Mouse (Mus musculus): ENCODE measurements around the gene Tas1r2. TPM values are rescaled to one million over a fixed set of nuclear protein-coding genes. Genes with fewer than 3 reads are reported as not detected.

The Tas1r2 gene
- not detected for total RNA-seq (2021)
- long read RNA-seq, experiment 1 = 0 reads
- long read RNA-seq, experiment 2 = 0 reads

DNA sequence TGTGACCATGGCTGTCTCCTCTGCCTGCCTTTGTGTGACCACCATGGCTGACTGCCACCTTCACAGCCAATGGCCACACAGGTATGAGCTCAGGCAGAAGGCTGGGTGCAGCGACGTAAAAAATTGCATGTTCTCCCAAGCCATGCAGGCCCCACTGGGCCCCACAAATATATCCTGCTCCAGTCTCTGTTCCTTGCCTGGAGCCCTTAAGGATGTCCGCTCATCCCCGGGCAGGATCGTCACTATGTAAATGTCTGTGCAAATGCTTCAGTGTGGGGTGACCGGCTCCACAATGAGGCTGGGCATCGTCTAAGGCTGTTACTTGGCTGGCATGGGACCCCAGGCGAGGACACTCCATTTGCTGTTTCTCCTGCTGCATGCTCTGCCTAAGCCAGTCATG, at the start of gene Tas1r2:
TSS of gene Tas1r2 (plus strand) at position 301 of the 400 bp plus-strand sequence.
- DNase-seq = no peak

GRCm38 (mm10) chr4:139605216-139605615, 48.1 kb upstream of the Tas1r2 start:
- no peak for DNase-seq

DNA sequence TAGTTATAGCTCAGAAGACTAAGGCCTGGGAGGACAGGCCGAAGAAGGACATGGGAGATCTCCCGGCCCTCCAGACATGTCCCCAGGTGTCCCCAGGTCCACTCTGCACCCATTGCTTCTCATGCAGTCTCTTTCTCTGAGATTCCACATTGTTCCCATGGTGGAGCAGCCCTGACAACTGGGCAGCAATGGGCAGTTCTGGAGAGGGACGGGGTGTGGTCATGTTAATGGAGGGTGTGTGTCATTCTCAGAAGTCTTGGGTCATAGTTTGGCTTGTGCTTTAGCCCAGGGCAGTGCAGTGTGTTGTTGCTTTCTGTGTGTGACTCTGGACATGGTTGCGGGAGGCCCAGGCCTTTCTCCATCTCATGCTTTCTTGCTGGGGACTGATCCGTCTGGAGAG, 46.6 kb upstream of the Tas1r2 start:
- no peak for DNase-seq

GRCm38 (mm10) chr4:139608975-139609374, 44.4 kb upstream of the Tas1r2 start:
- DNase-seq = no peak

DNA sequence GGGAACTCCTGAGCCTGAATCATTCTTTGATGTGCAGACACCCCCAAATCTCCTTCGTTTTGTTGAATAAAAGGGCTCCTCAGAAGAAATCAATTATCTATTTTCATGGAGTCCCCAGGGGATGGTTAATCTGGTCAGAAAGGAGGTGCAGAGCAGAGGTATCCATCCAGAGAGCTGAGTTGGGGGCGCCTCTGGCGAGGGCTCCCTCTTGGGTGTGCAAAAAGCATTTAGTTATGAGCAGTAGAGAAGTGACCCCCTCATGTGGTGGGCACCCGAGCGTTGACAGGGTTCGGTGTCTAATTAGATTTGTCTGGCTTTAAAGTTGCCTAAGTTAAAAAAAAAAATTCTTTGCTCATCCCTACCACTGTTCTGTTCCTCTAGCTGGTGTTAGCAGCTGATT, 42.4 kb upstream of the Tas1r2 start:
- no peak for DNase-seq

- DNase-seq = peak; percentile 86
These were observed 41.8 kb upstream of the Tas1r2 start for GRCm38 (mm10) chr4:139611542-139611953.

- DNase-seq = no peak
These were observed 38.6 kb upstream of the Tas1r2 start for GRCm38 (mm10) chr4:139614524-139615260.

- DNase-seq = no peak
These were observed 36.9 kb upstream of the Tas1r2 start for GRCm38 (mm10) chr4:139616276-139617000.

DNA sequence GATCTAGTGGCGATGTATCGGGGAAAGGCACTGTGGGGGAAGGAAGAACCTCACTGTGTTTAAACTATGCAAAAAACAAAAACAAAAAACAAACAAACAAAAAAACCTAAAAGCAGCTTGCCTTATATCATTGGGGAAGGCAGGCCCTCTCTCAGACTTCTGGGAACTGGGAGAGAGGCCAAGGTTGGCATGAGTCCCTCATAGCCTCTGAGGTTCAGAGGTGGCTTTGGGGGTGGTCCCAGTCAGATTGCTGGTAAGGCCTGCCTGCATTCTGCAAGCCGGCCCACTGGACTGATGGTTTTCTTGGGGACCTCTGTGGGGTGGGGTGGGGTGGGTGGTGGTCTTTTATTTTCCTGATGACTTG, 36.4 kb upstream of the Tas1r2 start:
- DNase-seq = no peak

GRCm38 (mm10) chr4:139619765-139620164, 33.6 kb upstream of the Tas1r2 start:
- no peak for DNase-seq

GRCm38 (mm10) chr4:139622373-139623282, 30.7 kb upstream of the Tas1r2 start, which contains the start of gene Aldh4a1:
Gene Aldh4a1, plus strand, starts transcription at chr4:139622866.
- DNase-seq = peak; percentile 86

DNA sequence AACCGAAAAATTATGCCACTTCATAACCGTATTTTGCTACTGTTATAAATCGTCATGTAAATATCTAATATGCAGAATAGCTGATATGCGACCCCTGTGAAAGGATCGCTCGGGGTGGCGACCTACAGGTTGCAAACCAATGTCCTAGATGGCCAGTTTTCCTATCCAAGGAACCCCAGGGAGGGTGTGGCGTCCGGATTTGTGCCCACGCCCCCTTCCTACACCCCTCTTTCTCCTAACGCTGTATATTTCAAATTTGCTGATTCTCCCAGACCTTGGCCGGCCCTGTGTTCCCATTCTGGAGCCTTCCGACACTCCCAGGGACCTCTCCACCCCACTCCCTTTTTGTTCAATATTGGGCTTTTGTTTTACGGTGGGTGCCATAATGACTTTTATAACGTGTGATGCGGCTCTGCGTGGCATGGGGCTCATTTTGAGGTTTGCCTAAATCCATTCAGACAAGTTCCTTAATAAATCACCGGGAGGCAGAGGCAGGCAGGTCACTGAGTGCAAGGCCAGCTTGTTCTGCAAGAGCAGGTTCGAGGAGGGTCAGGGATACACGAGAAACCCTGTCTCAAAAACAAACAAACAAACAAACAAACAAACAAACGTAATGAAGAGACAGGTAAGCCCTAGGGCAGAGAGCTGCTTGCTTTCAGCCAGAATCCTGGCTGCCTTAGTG, 29.8 kb upstream of the Tas1r2 start:
- DNase-seq = no peak

DNA sequence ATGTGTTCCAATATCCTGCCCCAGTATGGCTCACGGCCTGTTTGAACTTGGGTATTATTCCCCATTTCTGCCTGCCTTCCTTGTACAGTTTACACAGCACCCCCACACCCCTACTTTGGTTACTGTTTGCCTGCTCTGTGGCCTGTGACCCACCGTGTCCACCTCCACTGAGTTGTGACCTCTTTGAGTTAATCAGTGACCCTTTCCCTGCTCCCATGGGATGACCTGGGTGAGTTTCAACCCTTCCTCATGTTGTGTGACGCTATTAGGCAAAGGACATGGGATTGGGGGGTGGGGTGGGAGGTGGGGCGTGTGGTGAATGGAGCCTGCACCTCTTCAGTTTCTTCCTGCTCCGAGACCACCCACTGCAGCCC, 29.2 kb upstream of the Tas1r2 start:
- DNase-seq = no peak

DNA sequence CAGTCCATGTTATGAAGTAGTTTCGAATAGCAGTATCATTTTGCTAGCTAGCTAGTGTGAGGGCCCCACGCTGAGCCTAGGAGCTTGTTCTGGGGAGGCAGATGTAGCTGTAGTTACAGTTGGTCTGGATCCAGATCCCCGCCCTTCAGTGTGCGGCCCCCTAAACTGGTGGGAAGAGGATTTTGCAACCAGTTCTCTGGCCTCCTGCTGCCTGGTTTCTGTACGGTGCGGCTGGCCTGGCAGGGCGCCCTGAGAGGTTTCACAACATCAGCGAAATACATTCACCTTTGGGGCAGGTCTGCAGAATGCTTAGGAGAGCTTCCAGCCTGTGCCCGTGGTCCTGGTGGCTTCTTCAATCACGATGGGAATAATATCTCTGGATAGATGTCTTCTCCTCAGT, 28.6 kb upstream of the Tas1r2 start:
- DNase-seq = no peak

- no peak for DNase-seq
These were observed 26.0 kb upstream of the Tas1r2 start for GRCm38 (mm10) chr4:139627361-139627760.

GRCm38 (mm10) chr4:139630171-139630570, 23.2 kb upstream of the Tas1r2 start:
- DNase-seq = no peak

DNA sequence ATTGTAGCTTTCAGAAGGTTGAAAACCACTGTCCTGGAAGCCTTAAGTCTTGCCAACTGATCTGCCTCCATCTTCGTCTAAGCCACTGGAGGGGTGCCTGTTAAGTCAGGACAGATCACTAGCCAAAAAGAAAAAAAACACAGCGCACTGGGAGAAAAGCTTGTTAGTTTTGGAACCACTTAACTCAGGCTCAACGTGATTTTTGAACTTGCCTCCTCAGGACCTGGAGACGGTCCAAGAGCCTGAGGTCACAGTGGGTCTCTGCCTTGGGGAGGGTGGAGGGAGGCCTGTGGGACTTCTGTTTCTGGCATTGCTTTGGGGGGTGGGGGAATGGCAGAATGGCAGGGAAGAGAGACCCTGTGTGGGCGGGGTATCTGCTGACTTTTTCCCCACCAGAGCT, 22.2 kb upstream of the Tas1r2 start:
- DNase-seq = no peak

- DNase-seq = no peak
These were observed 21.6 kb upstream of the Tas1r2 start for GRCm38 (mm10) chr4:139631569-139632253.

DNA sequence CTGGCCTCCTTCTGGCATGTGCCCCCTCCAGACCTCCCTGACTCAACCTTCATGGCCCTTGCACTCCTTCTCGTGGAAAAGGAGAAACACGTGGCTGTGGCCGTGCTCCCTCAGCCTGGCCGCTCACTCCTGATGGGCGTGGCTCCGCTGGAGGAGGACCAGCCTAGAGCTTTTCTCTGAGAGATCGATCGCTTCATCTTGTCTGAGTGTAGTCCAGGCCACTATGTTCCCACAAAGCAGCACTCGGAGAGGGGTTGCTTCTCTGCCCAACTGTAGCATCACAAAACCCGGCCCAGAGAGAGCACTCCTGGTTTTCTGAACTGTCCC, 21.1 kb upstream of the Tas1r2 start:
- no peak for DNase-seq

GRCm38 (mm10) chr4:139636373-139636772, 17.0 kb upstream of the Tas1r2 start:
- DNase-seq = peak; percentile 82

GRCm38 (mm10) chr4:139637847-139638246, 15.5 kb upstream of the Tas1r2 start:
- no peak for DNase-seq

DNA sequence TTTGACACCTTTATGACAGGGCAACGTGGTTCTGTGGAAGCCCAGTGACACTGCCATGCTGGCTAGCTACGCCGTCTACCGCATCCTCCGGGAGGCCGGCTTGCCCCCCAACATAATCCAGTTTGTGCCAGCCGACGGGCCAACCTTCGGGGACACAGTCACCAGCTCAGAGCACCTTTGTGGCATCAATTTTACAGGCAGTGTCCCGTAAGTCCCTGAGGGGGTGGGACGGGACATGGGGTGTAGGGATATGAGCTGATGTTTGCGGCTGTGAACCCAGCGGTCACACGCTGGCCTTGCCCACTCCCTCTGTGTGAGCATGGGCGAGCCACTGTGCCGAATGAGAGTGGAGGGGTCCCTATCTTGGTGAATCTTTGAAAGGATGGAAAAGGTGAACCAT, 15.0 kb upstream of the Tas1r2 start:
- DNase-seq = no peak
